Mouse (Mus musculus): ENCODE results near the gene Mymx.

Mymx gene

GRCm38 (mm10) chr17:45589236-45589635 is 12.7 kb downstream of the Mymx start:
- DNase-seq, result no peak

- no peak for DNase-seq
Observed at GRCm38 (mm10) chr17:45588370-45588769, 13.5 kb downstream of the Mymx start.

- DNase-seq, result no peak
Observed at GRCm38 (mm10) chr17:45586449-45586837, 15.5 kb downstream of the Mymx start.

- DNase-seq, result no peak
Observed at GRCm38 (mm10) chr17:45585725-45586448, 16.0 kb downstream of the Mymx start.

GRCm38 (mm10) chr17:45584939-45585678 is 16.8 kb downstream of the Mymx start:
- DNase-seq, result peak; percentile 70

GRCm38 (mm10) chr17:45584096-45584896 is 17.6 kb downstream of the Mymx start:
- DNase-seq, result peak; percentile 77

GRCm38 (mm10) chr17:45582715-45583355 is 19.1 kb downstream of the Mymx start:
- DNase-seq, result no peak

GRCm38 (mm10) chr17:45582188-45582587 is 19.7 kb downstream of the Mymx start:
- DNase-seq, result no peak

GRCm38 (mm10) chr17:45581567-45581983 is 20.3 kb downstream of the Mymx start:
- peak; percentile 62 for DNase-seq

GRCm38 (mm10) chr17:45580958-45581477 is 20.9 kb downstream of the Mymx start:
- DNase-seq, result no peak

- DNase-seq, result no peak
Observed at GRCm38 (mm10) chr17:45579554-45579953, 22.3 kb downstream of the Mymx start.

- no peak for DNase-seq
Observed at GRCm38 (mm10) chr17:45578843-45579242, 23.1 kb downstream of the Mymx start.

GRCm38 (mm10) chr17:45578242-45578641 is 23.7 kb downstream of the Mymx start:
- no peak for DNase-seq

- no peak for DNase-seq
Observed at GRCm38 (mm10) chr17:45575123-45575897, 26.6 kb downstream of the Mymx start.

- peak; percentile 93 for DNase-seq
Observed at GRCm38 (mm10) chr17:45574129-45574761, 27.7 kb downstream of the Mymx start.

GRCm38 (mm10) chr17:45573780-45574123 is 28.1 kb downstream of the Mymx start:
- peak; percentile 96 for DNase-seq

GRCm38 (mm10) chr17:45573087-45573779 is 28.7 kb downstream of the Mymx start, which contains the start of gene Hsp90ab1:
TSS of gene Hsp90ab1 (minus strand) at chr17:45573271.
- peak; percentile 98 for DNase-seq

- DNase-seq, result peak; percentile 84
Observed at GRCm38 (mm10) chr17:45572103-45573086, 29.5 kb downstream of the Mymx start.

- no peak for DNase-seq
Observed at GRCm38 (mm10) chr17:45569999-45570398, 31.9 kb downstream of the Mymx start.
